8 mouse cellular contexts compared by ENCODE assay signal in genomic region chr17:27018555-27019196, GRCm38 (mm10). TPM values are rescaled to one million over a fixed set of nuclear protein-coding genes. Genes with fewer than 3 reads are reported as not detected.
DNase-seq lines count a peak whose midpoint lies in the region; ATAC-seq and TF ChIP-seq lines count a peak whose summit lies in the region.

No protein-coding gene starts in this region.

- H3K27me3 ChIP-seq in CH12.LX (replicated peaks): no peaks in the 10 kb centered on the region
- H3K27me3 ChIP-seq in forebrain, embryonic 13.5 days: no peaks in the 10 kb centered on the region
- no peaks in the 10 kb centered on the region for H3K27me3 ChIP-seq in neural tube, embryonic 13.5 days

- TF ChIP-seq POLR2A in CH12.LX (IDR thresholded peaks at IDR 0.05; ENCODE audit: low read depth, low read length): no peak

- H3K4me2 ChIP-seq in CH12.LX (ENCODE audit: insufficient read depth, low read depth, poor library complexity, severe bottlenecking): peak overlapping the region; percentile 53
- peak overlapping the region; percentile 67 for H3K4me2 ChIP-seq in forebrain, embryonic 13.5 days
- peak overlapping the region; percentile 71 for H3K4me2 ChIP-seq in neural tube, embryonic 13.5 days

- ATAC-seq in forebrain, embryonic 13.5 days: no peak
- peak; percentile 23; the same call in 1 of the 2 replicates for ATAC-seq in neural tube, embryonic 13.5 days (ENCODE audit: low read depth)
- no peak for ATAC-seq in CD4-positive, CD25-positive, alpha-beta regulatory T cell, adult 4 months

- H3K27ac ChIP-seq in CH12.LX (ENCODE audit: insufficient read depth, low read depth): no peak overlapping the region; the same call in 1 of the 2 replicates
- H3K27ac ChIP-seq in forebrain, embryonic 13.5 days: no peak overlapping the region
- peak overlapping the region; percentile 61; the same call in 1 of the 2 replicates for H3K27ac ChIP-seq in neural tube, embryonic 13.5 days (replicated peaks)

- in situ Hi-C loops in CH12.LX (cut with MboI; ENCODE audit: low pct_ligation_motif_present, low pct_unique_long_range_greater_than_20kb, low sequenced_read_pairs): no loop called here

- peak overlapping the region; percentile 42 to 64 (median 63) for H3K4me3 ChIP-seq in CH12.LX (replicated peaks in 1 of 3; ENCODE audit: low read depth in 2 of 3, low read length in 2 of 3, poor library complexity in 1 of 3)
- peak overlapping the region; percentile 44 for H3K4me3 ChIP-seq in forebrain, embryonic 13.5 days
- peak overlapping the region; percentile 44 for H3K4me3 ChIP-seq in neural tube, embryonic 13.5 days

- TF ChIP-seq CTCF in CH12.LX (conservative IDR thresholded peaks at IDR 0.05 in 1 of 2, IDR thresholded peaks at IDR 0.05 in 1 of 2; ENCODE audit: low read depth in 2 of 2, low read length in 2 of 2): no peak

- H3K79me2 ChIP-seq in CH12.LX (replicated peaks; ENCODE audit: control insufficient read depth, extremely low read depth, insufficient read depth, poor library complexity, severe bottlenecking): no peaks in the 10 kb centered on the region

- H3K9me3 ChIP-seq in CH12.LX (replicated peaks; ENCODE audit: low read length): no peaks in the 10 kb centered on the region
- H3K9me3 ChIP-seq in forebrain, embryonic 13.5 days (replicated peaks): no peaks in the 10 kb centered on the region
- no peaks in the 10 kb centered on the region for H3K9me3 ChIP-seq in neural tube, embryonic 13.5 days

- no peak for TF ChIP-seq EP300 in CH12.LX (IDR thresholded peaks at IDR 0.05; ENCODE audit: low read length)

- peak; percentile 11 for DNase-seq in gastrocnemius, postnatal 10 days
- no peak for DNase-seq in gastrocnemius, adult 8-10 months (ENCODE audit: low spot score in 2 of 2)
- DNase-seq in CH12.LX (ENCODE audit: extremely low read depth): no peak
- peak; percentile 31 to 36 for DNase-seq in layer of hippocampus, postnatal 25 days (ENCODE audit: extremely low spot score in 1 of 2, low spot score in 1 of 2)
- no peak for DNase-seq in retina, embryonic 14.5 days (ENCODE audit: low spot score)

- peaks cover 0 to 33% of the 10 kb centered on the region in 2 experiments; a peak in 3 of 4 replicates for H3K4me1 ChIP-seq in CH12.LX (ENCODE audit: control insufficient read depth in 1 of 2, insufficient read depth in 2 of 2)
- H3K4me1 ChIP-seq in forebrain, embryonic 13.5 days: peaks cover 11% of the 10 kb centered on the region
- peaks cover 12% of the 10 kb centered on the region for H3K4me1 ChIP-seq in neural tube, embryonic 13.5 days (replicated peaks)

- dilution Hi-C loops in CH12.LX (cut with MboI; ENCODE audit: extremely low pct_ligation_motif_present, extremely low pct_unique_long_range_greater_than_20kb, low sequenced_read_pairs): no loop called here

- 40% methylated on average over 12 of the region's 12 CpGs for WGBS in forebrain, embryonic 13.5 days
- WGBS in neural tube, embryonic 13.5 days: 38% methylated on average over 12 of the region's 12 CpGs

- H3K36me3 ChIP-seq in CH12.LX (replicated peaks in 1 of 2; ENCODE audit: control insufficient read depth in 1 of 2, insufficient read depth in 1 of 2, low read length in 1 of 2): peaks cover 34 to 41% of the 10 kb centered on the region in 2 experiments
- H3K36me3 ChIP-seq in forebrain, embryonic 13.5 days (ENCODE audit: poor library complexity, severe bottlenecking): peaks cover 40% of the 10 kb centered on the region
- H3K36me3 ChIP-seq in neural tube, embryonic 13.5 days: peaks cover 41% of the 10 kb centered on the region

- peak overlapping the region; percentile 39; the same call in 1 of the 2 replicates for H3K9ac ChIP-seq in CH12.LX (ENCODE audit: insufficient read depth, low read depth)
- H3K9ac ChIP-seq in forebrain, embryonic 13.5 days: no peak overlapping the region
- peak overlapping the region; percentile 63; the same call in 1 of the 2 replicates for H3K9ac ChIP-seq in neural tube, embryonic 13.5 days

- no peak for TF ChIP-seq RAD21 in CH12.LX (IDR thresholded peaks at IDR 0.05; ENCODE audit: low read depth, low read length)

TF ChIP-seq in CH12.LX, 34 proteins besides CTCF, POLR2A, EP300 and RAD21:
- 0 out of 2 replicates have a peak, but pooled peaks have one; percentile 17 for TF ChIP-seq MEF2A (IDR thresholded peaks at IDR 0.05; ENCODE audit: borderline replicate concordance, low read depth, low read length)
- peak; percentile 29; the same call in 1 of the 2 replicates for TF ChIP-seq CHD2 (IDR thresholded peaks at IDR 0.05; ENCODE audit: low read length)
- no peak for TF ChIP-seq JUN (IDR thresholded peaks at IDR 0.05; ENCODE audit: insufficient read depth, low read depth, low read length)
- 0 out of 2 replicates have a peak, but pooled peaks have one; percentile 8 for TF ChIP-seq BHLHE40 (IDR thresholded peaks at IDR 0.05; ENCODE audit: low read depth, low read length)
TF ChIP-seq in CH12.LX: peak in this region for 3.

RNA-seq across cellular contexts. Expression of gene Bak1, which starts 10.1 kb away (rescaled TPM):
- 10 to 100 TPM; 26.5 to 30.5 TPM for total RNA-seq in gastrocnemius, postnatal 10 days (2021)
- total RNA-seq in gastrocnemius, adult 8-10 months (2022): 10 to 100 TPM; 18.8 to 22.3 (median 21.4) TPM
- total RNA-seq in CH12.LX (2012; rRNA removed) (57.3 and 69.8 TPM in 2 replicates), CH12.LX (2014; rRNA removed) (61.8 and 62.9 TPM in 2 replicates)
- 123 and 140 TPM in 2 replicates for polyA plus RNA-seq in CH12.LX (2012; ENCODE audit: insufficient read length, low read depth)
- polyA plus RNA-seq in forebrain, embryonic 13.5 days (2015; fragmentation: Nextera tagmentation; extraction: Ambion mirVana): 1.9 and 2.6 TPM in 2 replicates
- total RNA-seq in layer of hippocampus, postnatal 25 days (2021): 10 to 100 TPM; 15.4 to 16.3 TPM
- 2.8 and 3.3 TPM in 2 replicates for polyA plus RNA-seq in neural tube, embryonic 13.5 days (2015; fragmentation: Nextera tagmentation; extraction: Ambion mirVana)
- 1 to 10 TPM; 3.2 to 4.8 TPM for polyA plus RNA-seq in CD4-positive, CD25-positive, alpha-beta regulatory T cell, adult 4 months (2017; shearing (Covaris generic))

RNA-seq across cellular contexts. Expression of gene Itpr3, which starts 38.4 kb away (rescaled TPM):
- 1 to 10 TPM; 6.3 to 7.2 TPM for total RNA-seq in gastrocnemius, postnatal 10 days (2021)
- total RNA-seq in gastrocnemius, adult 8-10 months (2022): 1 to 10 TPM; 1.4 to 2.8 (median 2.0) TPM
- 8.3 and 11.3 TPM in 2 replicates for total RNA-seq in CH12.LX (2012; rRNA removed)
- 2.5 TPM in 2 replicates for total RNA-seq in CH12.LX (2014; rRNA removed)
- 8.5 and 9.5 TPM in 2 replicates for polyA plus RNA-seq in CH12.LX (2012; ENCODE audit: insufficient read length, low read depth)
- 0.41 and 0.52 TPM in 2 replicates for polyA plus RNA-seq in forebrain, embryonic 13.5 days (2015; fragmentation: Nextera tagmentation; extraction: Ambion mirVana)
- total RNA-seq in layer of hippocampus, postnatal 25 days (2021): 1 to 10 TPM; 1.5 to 2.1 TPM
- polyA plus RNA-seq in neural tube, embryonic 13.5 days (2015; fragmentation: Nextera tagmentation; extraction: Ambion mirVana): 1.4 and 1.5 TPM in 2 replicates
- polyA plus RNA-seq in CD4-positive, CD25-positive, alpha-beta regulatory T cell, adult 4 months (2017; shearing (Covaris generic)): 1 to 10 TPM; 8.2 to 8.6 TPM

RNA-seq across cellular contexts. Expression of gene Zbtb9, which starts 45.7 kb away (rescaled TPM):
- total RNA-seq in gastrocnemius, postnatal 10 days (2021): 1 to 10 TPM; 2.7 to 3.9 TPM
- 1 to 10 TPM; 1.1 to 1.6 (median 1.5) TPM for total RNA-seq in gastrocnemius, adult 8-10 months (2022)
- total RNA-seq in CH12.LX (2012; rRNA removed): 8.1 and 9.0 TPM in 2 replicates
- total RNA-seq in CH12.LX (2014; rRNA removed): 11.0 and 14.3 TPM in 2 replicates
- 1.1 and 2.0 TPM in 2 replicates for polyA plus RNA-seq in CH12.LX (2012; ENCODE audit: insufficient read length, low read depth)
- 17.4 and 17.7 TPM in 2 replicates for polyA plus RNA-seq in forebrain, embryonic 13.5 days (2015; fragmentation: Nextera tagmentation; extraction: Ambion mirVana)
- total RNA-seq in layer of hippocampus, postnatal 25 days (2021): 10 to 100 TPM; 14.8 to 16.2 TPM
- polyA plus RNA-seq in neural tube, embryonic 13.5 days (2015; fragmentation: Nextera tagmentation; extraction: Ambion mirVana): 17.8 and 19.8 TPM in 2 replicates
- 10 to 100 TPM; 11.5 to 15.6 TPM for polyA plus RNA-seq in CD4-positive, CD25-positive, alpha-beta regulatory T cell, adult 4 months (2017; shearing (Covaris generic))

Comparison
In these comparisons a context has a peak if more than half of its experiments do, and no peak if none do; other contexts are left out.
1. DNase-seq: peak in gastrocnemius, postnatal 10 days (single experiment) and layer of hippocampus, postnatal 25 days (2 of 2); none in gastrocnemius, adult 8-10 months (0 of 2), CH12.LX (single experiment) and retina, embryonic 14.5 days (single experiment).
2. Peak in every context shown above with its lines, with median percentiles within 50 percentile points of each other: H3K4me2 ChIP-seq and H3K4me3 ChIP-seq.